Mouse (Mus musculus): ENCODE results near the gene Fam19a1. TPM values are rescaled to one million over a fixed set of nuclear protein-coding genes. Genes with fewer than 3 reads are reported as not detected.

The Fam19a1 gene
- polyA plus RNA-seq, 1 experiment from 2014 or later = 2.3 TPM

DNA sequence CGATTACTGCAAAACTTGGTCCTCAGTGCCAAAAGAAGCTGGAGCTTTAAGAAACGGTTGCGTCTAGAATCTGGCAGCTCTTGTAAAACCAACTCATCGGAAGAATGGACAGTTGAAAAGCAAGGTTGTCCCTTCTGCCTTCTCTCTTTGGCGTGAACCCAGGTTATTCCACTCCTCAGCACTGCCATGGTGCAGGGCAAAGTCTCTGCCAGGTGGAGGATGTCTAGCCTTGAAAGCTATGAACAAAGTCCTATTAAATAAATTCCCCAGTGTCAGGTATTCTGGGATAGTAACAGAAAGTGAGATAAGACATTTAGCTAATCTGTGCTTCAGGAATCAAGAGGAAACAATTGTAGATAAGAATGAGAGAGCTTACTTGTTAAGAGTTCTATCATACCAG, 157.5 kb downstream of the Fam19a1 start:
- 85% methylated on average over 5 of the region's 5 CpGs for WGBS
- Histone ChIP-seq H3K36me3 (ENCODE audit: insufficient read depth, low read length) (no peaks in the 10 kb centered on the region), H3K4me3 (ENCODE audit: low read depth, low read length) (no peak overlapping the region), H3K27ac (ENCODE audit: low read length) (no peak overlapping the region), H3K9me3 (ENCODE audit: low read length) (no peaks in the 10 kb centered on the region), H3K4me1 (ENCODE audit: insufficient read depth, low read depth, low read length) (no peaks in the 10 kb centered on the region), H3K4me2 (replicated peaks; ENCODE audit: low read depth, low read length) (no peak overlapping the region), H3K9ac (replicated peaks; ENCODE audit: low read depth) (no peak overlapping the region), H3K27me3 (replicated peaks; ENCODE audit: insufficient read depth, low read length) (no peaks in the 10 kb centered on the region)
- DNase-seq (ENCODE audit: low spot score) (no peak), ATAC-seq (no peak)
- TF ChIP-seq CTCF (IDR thresholded peaks at IDR 0.05) (no peak), EP300 (IDR thresholded peaks at IDR 0.05) (no peak)

DNA sequence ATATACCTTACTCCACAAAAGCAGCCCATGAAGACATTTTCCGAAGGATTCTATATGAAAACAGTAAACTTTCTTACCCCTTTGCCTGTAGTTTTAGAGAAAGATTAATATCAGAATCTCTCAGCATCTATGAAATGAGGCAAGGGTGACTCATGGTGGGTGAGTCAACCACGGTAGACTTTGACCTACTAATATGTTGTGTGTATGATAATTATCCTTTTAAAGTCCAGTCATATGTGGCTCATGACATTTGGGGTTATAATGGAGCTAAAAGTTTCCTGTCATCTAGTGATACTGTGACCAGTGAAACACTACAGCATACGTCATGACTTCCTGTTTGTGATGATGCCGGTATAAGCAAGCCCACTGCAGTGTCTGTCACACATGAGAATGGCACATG, 170.8 kb downstream of the Fam19a1 start:
- no peak overlapping the region for H3K4me3 ChIP-seq (ENCODE audit: low read depth, low read length)
- no peaks in the 10 kb centered on the region for H3K27me3 ChIP-seq (replicated peaks; ENCODE audit: insufficient read depth, low read length)
- WGBS = 71% methylated on average over 4 of the region's 4 CpGs
- no peaks in the 10 kb centered on the region for H3K36me3 ChIP-seq (ENCODE audit: insufficient read depth, low read length)
- ATAC-seq (no peak), DNase-seq (ENCODE audit: low spot score) (no peak)
- H3K27ac ChIP-seq (ENCODE audit: low read length) = no peak overlapping the region
- no peak overlapping the region for H3K9ac ChIP-seq (replicated peaks; ENCODE audit: low read depth)
- no peak for TF ChIP-seq CTCF (IDR thresholded peaks at IDR 0.05)
- TF ChIP-seq EP300 (IDR thresholded peaks at IDR 0.05) = no peak
- H3K9me3 ChIP-seq (ENCODE audit: low read length) = no peaks in the 10 kb centered on the region
- no peak overlapping the region for H3K4me2 ChIP-seq (replicated peaks; ENCODE audit: low read depth, low read length)
- no peaks in the 10 kb centered on the region for H3K4me1 ChIP-seq (ENCODE audit: insufficient read depth, low read depth, low read length)

- H3K9ac ChIP-seq (replicated peaks; ENCODE audit: low read depth) = no peak overlapping the region
- WGBS = 83% methylated on average over 4 of the region's 4 CpGs
- no peaks in the 10 kb centered on the region for H3K36me3 ChIP-seq (ENCODE audit: insufficient read depth, low read length)
- DNase-seq (ENCODE audit: low spot score) (no peak), ATAC-seq (no peak)
- no peak overlapping the region for H3K4me2 ChIP-seq (replicated peaks; ENCODE audit: low read depth, low read length)
- H3K27me3 ChIP-seq (replicated peaks; ENCODE audit: insufficient read depth, low read length) = no peaks in the 10 kb centered on the region
- no peaks in the 10 kb centered on the region for H3K9me3 ChIP-seq (ENCODE audit: low read length)
- H3K27ac ChIP-seq (ENCODE audit: low read length) = no peak overlapping the region
- no peak for TF ChIP-seq EP300 (IDR thresholded peaks at IDR 0.05)
- no peak for TF ChIP-seq CTCF (IDR thresholded peaks at IDR 0.05)
- no peaks in the 10 kb centered on the region for H3K4me1 ChIP-seq (ENCODE audit: insufficient read depth, low read depth, low read length)
- no peak overlapping the region for H3K4me3 ChIP-seq (ENCODE audit: low read depth, low read length)
These were observed 171.6 kb downstream of the Fam19a1 start for GRCm38 (mm10) chr6:96284590-96284989.

DNA sequence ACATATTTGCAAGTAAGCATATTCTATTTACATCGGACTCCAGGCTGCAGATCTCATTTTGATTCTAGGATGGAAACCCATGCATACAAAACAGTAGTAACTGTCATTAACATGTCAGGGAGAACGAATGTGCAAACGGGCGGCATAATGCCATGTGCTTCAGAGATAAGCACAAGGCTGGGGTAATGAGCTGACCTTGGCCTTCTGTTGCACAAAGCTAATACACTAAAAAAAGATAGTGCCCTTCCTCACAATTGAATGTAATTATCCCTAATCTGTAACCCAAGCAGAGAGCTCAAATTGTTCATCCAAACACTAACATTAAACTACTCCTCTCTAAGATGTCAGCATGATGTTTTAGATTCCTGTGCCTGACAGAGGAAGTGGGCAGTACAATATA, 173.3 kb downstream of the Fam19a1 start:
- TF ChIP-seq EP300 (IDR thresholded peaks at IDR 0.05) = no peak
- no peak for TF ChIP-seq CTCF (IDR thresholded peaks at IDR 0.05)

DNA sequence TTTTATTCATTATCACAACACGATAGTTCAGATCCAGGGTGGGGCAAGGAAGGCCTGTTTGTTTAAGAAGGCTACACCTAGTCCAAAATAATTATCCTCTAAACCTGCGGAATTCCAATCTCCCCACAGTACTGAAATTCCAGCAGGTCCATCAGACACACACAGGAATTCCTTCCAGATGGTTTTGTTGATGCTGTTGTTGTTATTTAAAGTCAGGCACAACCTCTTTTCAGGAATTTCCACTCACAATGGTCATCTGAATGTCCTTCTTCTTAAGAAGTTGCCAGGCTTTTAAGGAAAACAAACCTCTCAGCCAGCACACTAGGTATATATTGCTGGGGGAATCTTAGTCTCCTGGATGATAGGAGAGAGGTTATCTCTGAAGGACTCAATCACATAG, 174.4 kb downstream of the Fam19a1 start:
- Histone ChIP-seq H3K27me3 (replicated peaks; ENCODE audit: insufficient read depth, low read length) (no peaks in the 10 kb centered on the region), H3K4me1 (ENCODE audit: insufficient read depth, low read depth, low read length) (no peaks in the 10 kb centered on the region), H3K9ac (replicated peaks; ENCODE audit: low read depth) (no peak overlapping the region), H3K9me3 (ENCODE audit: low read length) (no peaks in the 10 kb centered on the region), H3K36me3 (ENCODE audit: insufficient read depth, low read length) (no peaks in the 10 kb centered on the region), H3K27ac (ENCODE audit: low read length) (no peak overlapping the region), H3K4me3 (ENCODE audit: low read depth, low read length) (no peak overlapping the region), H3K4me2 (replicated peaks; ENCODE audit: low read depth, low read length) (no peak overlapping the region)
- DNase-seq (ENCODE audit: low spot score) (no peak), ATAC-seq (no peak)
- 62% methylated on average over 2 of the region's 2 CpGs for WGBS
- TF ChIP-seq EP300 (IDR thresholded peaks at IDR 0.05) (no peak), CTCF (IDR thresholded peaks at IDR 0.05) (no peak)

More for the DNA sequence above, 173.3 kb downstream of the Fam19a1 start:
- no peak for DNase-seq (ENCODE audit: low spot score)
- Histone ChIP-seq H3K4me1 (ENCODE audit: insufficient read depth, low read depth, low read length) (no peaks in the 10 kb centered on the region), H3K27ac (ENCODE audit: low read length) (no peak overlapping the region), H3K36me3 (ENCODE audit: insufficient read depth, low read length) (no peaks in the 10 kb centered on the region), H3K9me3 (ENCODE audit: low read length) (no peaks in the 10 kb centered on the region), H3K4me3 (ENCODE audit: low read depth, low read length) (no peak overlapping the region), H3K4me2 (replicated peaks; ENCODE audit: low read depth, low read length) (no peak overlapping the region), H3K9ac (replicated peaks; ENCODE audit: low read depth) (no peak overlapping the region), H3K27me3 (replicated peaks; ENCODE audit: insufficient read depth, low read length) (no peaks in the 10 kb centered on the region)
- no peak for ATAC-seq
- WGBS = 64% methylated on average over 4 of the region's 4 CpGs

- Histone ChIP-seq H3K4me1 (ENCODE audit: insufficient read depth, low read depth, low read length) (no peaks in the 10 kb centered on the region), H3K27me3 (replicated peaks; ENCODE audit: insufficient read depth, low read length) (no peaks in the 10 kb centered on the region)
- TF ChIP-seq CTCF (IDR thresholded peaks at IDR 0.05) (no peak), EP300 (IDR thresholded peaks at IDR 0.05) (no peak)
These were observed 176.7 kb downstream of the Fam19a1 start for GRCm38 (mm10) chr6:96289672-96290071.

GRCm38 (mm10) chr6:96347491-96347890, 234.5 kb downstream of the Fam19a1 start:
- Histone ChIP-seq H3K27me3 (replicated peaks; ENCODE audit: insufficient read depth, low read length) (no peaks in the 10 kb centered on the region), H3K4me2 (replicated peaks; ENCODE audit: low read depth, low read length) (no peak overlapping the region), H3K9me3 (ENCODE audit: low read length) (no peaks in the 10 kb centered on the region), H3K36me3 (ENCODE audit: insufficient read depth, low read length) (no peaks in the 10 kb centered on the region), H3K4me3 (ENCODE audit: low read depth, low read length) (no peak overlapping the region), H3K4me1 (ENCODE audit: insufficient read depth, low read depth, low read length) (no peaks in the 10 kb centered on the region), H3K27ac (ENCODE audit: low read length) (no peak overlapping the region), H3K9ac (replicated peaks; ENCODE audit: low read depth) (no peak overlapping the region)
- ATAC-seq (no peak), DNase-seq (ENCODE audit: low spot score) (no peak)
- 76% methylated on average over 2 of the region's 2 CpGs for WGBS
- no peak for TF ChIP-seq CTCF (IDR thresholded peaks at IDR 0.05)
- no peak for TF ChIP-seq EP300 (IDR thresholded peaks at IDR 0.05)

More at GRCm38 (mm10) chr6:96289672-96290071, 176.7 kb downstream of the Fam19a1 start:
- DNase-seq (ENCODE audit: low spot score) (no peak), ATAC-seq (no peak)
- Histone ChIP-seq H3K27ac (ENCODE audit: low read length) (no peak overlapping the region), H3K36me3 (ENCODE audit: insufficient read depth, low read length) (no peaks in the 10 kb centered on the region), H3K9ac (replicated peaks; ENCODE audit: low read depth) (no peak overlapping the region), H3K4me2 (replicated peaks; ENCODE audit: low read depth, low read length) (no peak overlapping the region), H3K9me3 (ENCODE audit: low read length) (no peaks in the 10 kb centered on the region), H3K4me3 (ENCODE audit: low read depth, low read length) (no peak overlapping the region)
- WGBS = 36% methylated on average over 4 of the region's 4 CpGs

All from lung, postnatal 0 days (tissue).